In the genomic region with DNA sequence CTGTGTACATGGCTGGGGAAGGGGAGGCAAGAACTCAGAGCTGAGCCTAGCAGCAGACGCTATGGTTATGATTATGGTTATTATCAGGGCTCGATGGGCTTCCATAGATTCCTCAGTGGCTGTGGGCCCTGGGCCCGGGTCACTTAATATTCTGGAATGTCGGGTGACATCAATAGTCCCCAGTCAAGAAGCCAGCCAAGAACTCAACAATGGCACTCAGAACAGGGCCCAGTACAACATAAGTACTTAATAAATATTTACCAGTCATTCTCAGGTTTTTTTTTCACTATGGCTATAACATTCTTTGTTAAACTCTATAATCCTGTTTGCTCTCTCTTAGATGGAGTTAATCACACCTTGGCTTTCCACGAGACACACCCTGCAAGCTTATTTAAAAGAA, we compare ENCODE assay signal across 34 mouse cellular contexts. TPM values are rescaled to one million over a fixed set of nuclear protein-coding genes. Genes with fewer than 3 reads are reported as not detected.
DNase-seq lines count a peak whose midpoint lies in the region; ATAC-seq and TF ChIP-seq lines count a peak whose summit lies in the region.
"Had no signal": no experiment of that assay in that cellular context is flagged by ENCODE, and none has a peak within 500 bp of the region (broad histone marks: within the 10 kb centered on the region; RNA-seq: fewer than 3 reads in every experiment).

No protein-coding gene starts in this region.

- 73% methylated on average over 5 of the region's 5 CpGs for WGBS in embryonic facial prominence, embryonic 13.5 days
- WGBS in lung, adult 2 months = 57% methylated on average over 5 of the region's 5 CpGs
- 65% methylated on average over 5 of the region's 5 CpGs for WGBS in stomach, embryonic 14.5 days
- WGBS in intestine, embryonic 15.5 days = 77% methylated on average over 5 of the region's 5 CpGs
- 63% methylated on average over 5 of the region's 5 CpGs for WGBS in liver, embryonic 12.5 days (ENCODE audit: insufficient replicate concordance)

- H3K36me3 ChIP-seq in embryonic facial prominence, embryonic 13.5 days = no peaks in the 10 kb centered on the region
- H3K36me3 ChIP-seq in stomach, embryonic 14.5 days (ENCODE audit: control insufficient read depth, insufficient read depth, low read length) = no peaks in the 10 kb centered on the region
- no peaks in the 10 kb centered on the region for H3K36me3 ChIP-seq in intestine, embryonic 15.5 days
- no peaks in the 10 kb centered on the region for H3K36me3 ChIP-seq in liver, embryonic 12.5 days
- H3K36me3 ChIP-seq: G1E; hindbrain, embryonic 12.5 days; liver, embryonic 15.5 days; midbrain, embryonic 10.5 days had no signal

- no peaks in the 10 kb centered on the region for H3K9me3 ChIP-seq in embryonic facial prominence, embryonic 13.5 days
- H3K9me3 ChIP-seq in stomach, embryonic 14.5 days (ENCODE audit: control insufficient read depth, low read depth, low read length) = no peaks in the 10 kb centered on the region
- no peaks in the 10 kb centered on the region for H3K9me3 ChIP-seq in intestine, embryonic 15.5 days
- peaks cover 7% of the 10 kb centered on the region for H3K9me3 ChIP-seq in liver, embryonic 12.5 days (replicated peaks)
- H3K9me3 ChIP-seq: liver, embryonic 15.5 days had no signal

- no peak for TF ChIP-seq POLR2A in lung, adult 2 months (IDR thresholded peaks at IDR 0.05; ENCODE audit: borderline replicate concordance, extremely low read depth, low read depth, low read length)

- peaks cover 7% of the 10 kb centered on the region; the same call in 1 of the 2 replicates for H3K4me1 ChIP-seq in embryonic facial prominence, embryonic 13.5 days
- peaks cover 5% of the 10 kb centered on the region for H3K4me1 ChIP-seq in lung, adult 2 months (ENCODE audit: control insufficient read depth, insufficient read depth, low read length)
- no peaks in the 10 kb centered on the region for H3K4me1 ChIP-seq in stomach, embryonic 14.5 days (ENCODE audit: control insufficient read depth, insufficient read depth, low read length)
- H3K4me1 ChIP-seq in intestine, embryonic 15.5 days (replicated peaks) = peaks cover 16% of the 10 kb centered on the region
- no peaks in the 10 kb centered on the region for H3K4me1 ChIP-seq in liver, embryonic 12.5 days
- H3K4me1 ChIP-seq: hindbrain, embryonic 12.5 days; liver, embryonic 15.5 days; midbrain, embryonic 10.5 days had no signal

- peak; percentile 61 for DNase-seq in lung, adult 2 months
- DNase-seq in lung, postnatal 10 days = peak; percentile 64
- DNase-seq in kidney, adult 18-20 months = no peak
- DNase-seq in cerebellum, adult 11 months = no peak
- DNase-seq: adrenal gland, adult 8-10 months; cerebellum, adult 8-10 months; cerebellum, postnatal 36 days; gastrocnemius, postnatal 14 days; heart, adult 11 months; heart, postnatal 36 days; kidney, postnatal 14 days; liver; right cerebral cortex, postnatal 25 days; spleen, adult 18-20 months; thymus, postnatal 14 days had no signal

- H3K4me2 ChIP-seq in embryonic facial prominence, embryonic 13.5 days = no peak overlapping the region
- H3K4me2 ChIP-seq in stomach, embryonic 14.5 days (replicated peaks; ENCODE audit: low read depth, low read length) = no peak overlapping the region
- H3K4me2 ChIP-seq in intestine, embryonic 15.5 days (replicated peaks) = no peak overlapping the region
- H3K4me2 ChIP-seq in liver, embryonic 12.5 days = no peak overlapping the region
- H3K4me2 ChIP-seq: heart, embryonic 11.5 days; hindbrain, embryonic 12.5 days; liver, embryonic 15.5 days had no signal

- no peak overlapping the region for H3K4me3 ChIP-seq in embryonic facial prominence, embryonic 13.5 days
- H3K4me3 ChIP-seq in lung, adult 2 months (replicated peaks; ENCODE audit: extremely low read depth, low read depth, low read length) = no peak overlapping the region
- H3K4me3 ChIP-seq in stomach, embryonic 14.5 days (ENCODE audit: low read depth, low read length) = no peak overlapping the region
- no peak overlapping the region for H3K4me3 ChIP-seq in intestine, embryonic 15.5 days (replicated peaks)
- H3K4me3 ChIP-seq in liver, embryonic 12.5 days = no peak overlapping the region
- H3K4me3 ChIP-seq: hindbrain, embryonic 12.5 days; liver, embryonic 15.5 days; midbrain, embryonic 10.5 days had no signal

- peaks cover 9% of the 10 kb centered on the region for H3K27me3 ChIP-seq in embryonic facial prominence, embryonic 13.5 days
- no peaks in the 10 kb centered on the region for H3K27me3 ChIP-seq in stomach, embryonic 14.5 days (ENCODE audit: control insufficient read depth, insufficient read depth, low read length)
- H3K27me3 ChIP-seq in intestine, embryonic 15.5 days (replicated peaks) = no peaks in the 10 kb centered on the region
- peaks cover 21% of the 10 kb centered on the region for H3K27me3 ChIP-seq in liver, embryonic 12.5 days (replicated peaks)

- ATAC-seq in embryonic facial prominence, embryonic 13.5 days (ENCODE audit: insufficient number of reproducible peaks, insufficient read depth, low FRiP score, low TSS enrichment, low read depth) = no peak
- ATAC-seq in stomach, embryonic 14.5 days (ENCODE audit: insufficient number of reproducible peaks, insufficient read depth, low FRiP score, low read depth) = no peak
- ATAC-seq in intestine, embryonic 15.5 days = no peak
- ATAC-seq in liver, embryonic 12.5 days = no peak
- ATAC-seq: forebrain, embryonic 14.5 days; hindbrain, postnatal 0 days; intestine, embryonic 16.5 days; midbrain, embryonic 16.5 days had no signal

- H3K9ac ChIP-seq in embryonic facial prominence, embryonic 13.5 days = no peak overlapping the region
- no peak overlapping the region for H3K9ac ChIP-seq in stomach, embryonic 14.5 days (replicated peaks; ENCODE audit: low read depth, low read length)
- H3K9ac ChIP-seq in intestine, embryonic 15.5 days = no peak overlapping the region
- H3K9ac ChIP-seq in liver, embryonic 12.5 days = no peak overlapping the region
- H3K9ac ChIP-seq: hindbrain, embryonic 12.5 days; liver, embryonic 15.5 days had no signal

- H3K27ac ChIP-seq in embryonic facial prominence, embryonic 13.5 days = peak overlapping the region; percentile 81
- H3K27ac ChIP-seq in stomach, embryonic 14.5 days (ENCODE audit: low read length) = peak overlapping the region; percentile 29; the same call in 1 of the 2 replicates
- H3K27ac ChIP-seq in intestine, embryonic 15.5 days = no peak overlapping the region
- H3K27ac ChIP-seq in liver, embryonic 12.5 days = no peak overlapping the region
- H3K27ac ChIP-seq: hindbrain, embryonic 12.5 days; hindbrain, postnatal 0 days; liver, embryonic 15.5 days; midbrain, embryonic 10.5 days had no signal

- no peak for TF ChIP-seq CTCF in lung, adult 2 months (IDR thresholded peaks at IDR 0.05; ENCODE audit: insufficient read depth, low read length)

RNA-seq across cellular contexts. Expression of a gene that starts 7.1 kb away (rescaled TPM):
- polyA plus RNA-seq in embryonic facial prominence, embryonic 13.5 days (2015; fragmentation: Nextera tagmentation; extraction: Ambion mirVana) = 11.8 and 12.2 TPM in 2 replicates
- polyA plus RNA-seq in lung, adult 2 months (2012; rRNA removed) = 223 and 227 TPM in 2 replicates
- 14.0 and 15.8 TPM in 2 replicates for polyA plus RNA-seq in stomach, embryonic 14.5 days (2014; fragmentation: Nextera tagmentation; extraction: Ambion mirVana)
- polyA plus RNA-seq in intestine, embryonic 15.5 days (2015; fragmentation: Nextera tagmentation; extraction: Ambion mirVana) = 68.4 and 74.3 TPM in 2 replicates
- 0.13 and 0.35 TPM in 2 replicates for polyA plus RNA-seq in liver, embryonic 12.5 days (2016; fragmentation: Nextera tagmentation; extraction: Ambion mirVana)
- polyA plus RNA-seq: G1E had no signal

RNA-seq across cellular contexts. Expression of a gene that starts 45.0 kb away (rescaled TPM):
- not detected in 2 replicates for polyA plus RNA-seq in embryonic facial prominence, embryonic 13.5 days (2015; fragmentation: Nextera tagmentation; extraction: Ambion mirVana)
- polyA plus RNA-seq in lung, adult 2 months (2012; rRNA removed) = not detected in 2 replicates
- polyA plus RNA-seq in stomach, embryonic 14.5 days (2014; fragmentation: Nextera tagmentation; extraction: Ambion mirVana) = not detected in 2 replicates
- not detected in 2 replicates for polyA plus RNA-seq in intestine, embryonic 15.5 days (2015; fragmentation: Nextera tagmentation; extraction: Ambion mirVana)
- polyA plus RNA-seq in liver, embryonic 12.5 days (2016; fragmentation: Nextera tagmentation; extraction: Ambion mirVana) = not detected in 2 replicates
- polyA plus RNA-seq: forebrain, embryonic 14.5 days; frontal cortex, adult 2 months; G1E; heart, embryonic 11.5 days; heart, embryonic 16.5 days; hindbrain, embryonic 12.5 days; hindbrain, postnatal 0 days; intestine, embryonic 16.5 days; kidney, embryonic 14.5 days; limb, embryonic 11.5 days; liver, embryonic 15.5 days; midbrain, embryonic 10.5 days; midbrain, embryonic 16.5 days; neural tube, embryonic 11.5 days; urinary bladder, adult 2 months had no signal

Comparison
In these comparisons a context has a peak if more than half of its experiments do, and no peak if none do; other contexts are left out.
1. H3K27ac ChIP-seq: peak in embryonic facial prominence, embryonic 13.5 days (single experiment) and stomach, embryonic 14.5 days (single experiment); none in intestine, embryonic 15.5 days (single experiment) and liver, embryonic 12.5 days (single experiment).
2. DNase-seq: peak in lung, adult 2 months (single experiment) and lung, postnatal 10 days (single experiment); none in kidney, adult 18-20 months (single experiment) and cerebellum, adult 11 months (single experiment).